In genomic region chr6:61242556-61242955, GRCm38 (mm10) we compare ENCODE assay signal across 20 mouse cellular contexts.
DNase-seq lines count a peak whose midpoint lies in the region; TF ChIP-seq lines count a peak whose summit lies in the region.
"Had no signal": no experiment of that assay in that cellular context is flagged by ENCODE, and none has a peak within 500 bp of the region (broad histone marks: within the 10 kb centered on the region; RNA-seq: fewer than 3 reads in every experiment).

No protein-coding gene starts in this region.

- H3K27ac ChIP-seq in thymus, adult 2 months (ENCODE audit: control insufficient read depth, insufficient read depth, low read length), result no peak overlapping the region
- H3K27ac ChIP-seq: embryonic facial prominence, embryonic 10.5 days; embryonic facial prominence, embryonic 12.5 days; forebrain, embryonic 13.5 days; forebrain, embryonic 15.5 days had no signal

- H3K36me3 ChIP-seq in thymus, adult 2 months (ENCODE audit: control insufficient read depth, insufficient read depth, low read length), result no peaks in the 10 kb centered on the region
- H3K36me3 ChIP-seq: embryonic facial prominence, embryonic 10.5 days; embryonic facial prominence, embryonic 12.5 days; forebrain, embryonic 15.5 days had no signal

- DNase-seq in thymus, adult 2 months, result peak; percentile 3
- DNase-seq in thymus, postnatal 10 days (ENCODE audit: low spot score in 2 of 2), result no peak
- DNase-seq in 3T3-L1 (ENCODE audit: low read depth, low spot score) (peak; percentile 81), NIH3T3 (ENCODE audit: low read depth) (peak; percentile 75)
- DNase-seq in gastrocnemius, postnatal 4 days (ENCODE audit: low spot score in 2 of 2), result no peak
- DNase-seq in c-Kit-positive CD71-positive TER-119-positive erythroid progenitor cells, embryonic 14.5 days (ENCODE audit: low spot score), result no peak
- DNase-seq in layer of hippocampus, adult 8-10 months (ENCODE audit: low spot score in 2 of 2), result no peak
- DNase-seq: adrenal gland, adult 2 months; adrenal gland, postnatal 10 days; adrenal gland, postnatal 25 days; cerebellum, adult 11-12 months; cerebellum, adult 2 months; cerebellum, adult 9-10 months; cerebellum, postnatal 10 days; cerebellum, postnatal 25 days; forebrain, postnatal 0 days had no signal

- H3K27me3 ChIP-seq in thymus, adult 2 months (ENCODE audit: control insufficient read depth, insufficient read depth, low read length), result no peaks in the 10 kb centered on the region
- H3K27me3 ChIP-seq: embryonic facial prominence, embryonic 12.5 days; forebrain, embryonic 13.5 days; forebrain, embryonic 15.5 days had no signal

- 12% methylated on average over 3 of the region's 3 CpGs for WGBS in thymus, adult 2 months

- H3K4me1 ChIP-seq in thymus, adult 2 months (replicated peaks; ENCODE audit: control insufficient read depth, insufficient read depth, low read length), result no peaks in the 10 kb centered on the region
- H3K4me1 ChIP-seq: embryonic facial prominence, embryonic 10.5 days; embryonic facial prominence, embryonic 12.5 days had no signal

- no peak for TF ChIP-seq POLR2A in thymus, adult 2 months (IDR thresholded peaks at IDR 0.05; ENCODE audit: control insufficient read depth, extremely low read depth, insufficient read depth, low read length, poor library complexity)

- no peak overlapping the region for H3K4me3 ChIP-seq in thymus, adult 2 months (ENCODE audit: control insufficient read depth, insufficient read depth, low read length)
- H3K4me3 ChIP-seq: embryonic facial prominence, embryonic 10.5 days; embryonic facial prominence, embryonic 12.5 days; forebrain, embryonic 13.5 days; forebrain, embryonic 15.5 days had no signal

- no peak for TF ChIP-seq CTCF in thymus, adult 2 months (IDR thresholded peaks at IDR 0.05; ENCODE audit: borderline replicate concordance, control insufficient read depth, extremely low read depth, insufficient read depth, low read length, poor library complexity)

Comparison
In these comparisons a context has a peak if more than half of its experiments do, and no peak if none do; other contexts are left out.
1. DNase-seq: peak in thymus, adult 2 months (single experiment), 3T3-L1 (single experiment) and NIH3T3 (single experiment); none in thymus, postnatal 10 days (0 of 2), gastrocnemius, postnatal 4 days (0 of 2), c-Kit-positive CD71-positive TER-119-positive erythroid progenitor cells, embryonic 14.5 days (single experiment) and layer of hippocampus, adult 8-10 months (0 of 2).